Mouse (Mus musculus) testis, adult 2 months (tissue): ENCODE measurements around the gene Fto.

ENCODE experiments used
- CTCF ChIP-seq: fragments of 200-500 bp; IDR thresholded peaks from 2 replicates; pipeline ENCODE4 v1.5.1; 2012; ENCODE audit warnings: low read depth, mild to moderate bottlenecking, inconsistent platforms, low read length, moderate library complexity; ENCODE audit not compliant: control insufficient read depth, insufficient read depth, insufficient replicate concordance
- POLR2A ChIP-seq: fragments of 200-500 bp; IDR thresholded peaks from 2 replicates; pipeline ENCODE4 v1.6.1; 2012; ENCODE audit warnings: low read depth, mild to moderate bottlenecking, inconsistent platforms, low read length, moderate library complexity; ENCODE audit not compliant: control insufficient read depth

- TF ChIP-seq POLR2A (no peak), CTCF (no peak)
Observed at GRCm38 (mm10) chr8:91550131-91550530, 236.8 kb downstream of the Fto start.
